Mouse (Mus musculus) activated CD4-positive, CD25-positive, alpha-beta regulatory T cell, adult 4 months (primary cell): Measurements from ENCODE around the gene Hcfc2. TPM values are rescaled to one million over a fixed set of nuclear protein-coding genes. Genes with fewer than 3 reads are reported as not detected.

Experiments
- ATAC-seq: one replicate; pipeline ENCODE4 v1.8.0; 2017
- polyA plus RNA-seq, 2 experiments: library from polyadenylated mRNA; unstranded; fragments of 100-300 nt; shearing (Covaris generic); gene quantifications; one replicate each; pipeline ENCODE4 v1.2.1; 2017

Gene Hcfc2
- polyA plus RNA-seq, 2 experiments from 2014 or later, result 23.2 to 23.6 TPM

GRCm38 (mm10) chr10:82774841-82775240, 78.9 kb downstream of the Hcfc2 start:
- no peak for ATAC-seq

- ATAC-seq, result no peak
These were observed 81.1 kb downstream of the Hcfc2 start for GRCm38 (mm10) chr10:82777075-82777474.

GRCm38 (mm10) chr10:82777886-82778285, 81.9 kb downstream of the Hcfc2 start:
- no peak for ATAC-seq

- ATAC-seq, result peak; percentile 18
These were observed 83.0 kb downstream of the Hcfc2 start for GRCm38 (mm10) chr10:82778791-82779549.

- peak; percentile 8 for ATAC-seq
These were observed 83.9 kb downstream of the Hcfc2 start for GRCm38 (mm10) chr10:82779831-82780230.

GRCm38 (mm10) chr10:82780322-82780721, 84.4 kb downstream of the Hcfc2 start:
- peak; percentile 86 for ATAC-seq

- peak; percentile 57 for ATAC-seq
These were observed 84.9 kb downstream of the Hcfc2 start for GRCm38 (mm10) chr10:82780816-82781215.

GRCm38 (mm10) chr10:82782472-82782871, 86.5 kb downstream of the Hcfc2 start:
- ATAC-seq, result no peak

GRCm38 (mm10) chr10:82789181-82789580, 93.2 kb downstream of the Hcfc2 start:
- peak; percentile 63 for ATAC-seq

GRCm38 (mm10) chr10:82790504-82790903, 94.5 kb downstream of the Hcfc2 start:
- no peak for ATAC-seq

- ATAC-seq, result no peak
These were observed 95.8 kb downstream of the Hcfc2 start for GRCm38 (mm10) chr10:82791713-82792112.

Other genes with a start within 250 kb of the Hcfc2 start
- not detected for gene Gm1553, start 203.5 kb upstream of the Hcfc2 start, polyA plus RNA-seq
- 10 to 100 TPM; 26.8 to 32.9 TPM for gene 1190007I07Rik, start 72.9 kb upstream of the Hcfc2 start, polyA plus RNA-seq
- 10 to 100 TPM; 23.3 to 24.5 TPM for gene Tdg, start 66.3 kb upstream of the Hcfc2 start, polyA plus RNA-seq
- 1 to 10 TPM; 1.7 to 2.2 TPM for gene Glt8d2, start 5.5 kb upstream of the Hcfc2 start, polyA plus RNA-seq
- 10 to 100 TPM; 78.3 to 81.3 TPM for gene Nfyb, start 68.0 kb downstream of the Hcfc2 start, polyA plus RNA-seq
- gene Txnrd1, start 137.8 kb downstream of the Hcfc2 start, polyA plus RNA-seq, result 10 to 100 TPM; 27.5 to 28.0 TPM
- 1 to 10 TPM in 1 of 2 experiments, under 1 TPM in 1; 0.76 to 1.2 TPM for gene Eid3, start 170.5 kb downstream of the Hcfc2 start, polyA plus RNA-seq